Mouse (Mus musculus): ENCODE measurements around the gene Pigu.

GRCm38 (mm10) chr2:155386534-155386899 lies 29.3 kb upstream of the Pigu start:
- TF ChIP-seq TAL1 (IDR thresholded peaks at IDR 0.05; ENCODE audit: low read length): no peak
- no peak for TF ChIP-seq GATA1 (IDR thresholded peaks at IDR 0.05; ENCODE audit: low read length)

All from erythroblast, embryonic 14.5 days (primary cell).